Mouse (Mus musculus): ENCODE results near the gene Draxin. TPM values are rescaled to one million over a fixed set of nuclear protein-coding genes. Genes with fewer than 3 reads are reported as not detected.
"Not testable (repeated sequence)": the region's sequence is repeated elsewhere in the genome, so short reads cannot be mapped to it uniquely, and the experiment has no call there.

Gene Draxin
- total RNA-seq (2014; rRNA removed; ENCODE audit: low replicate concordance) (not detected in 2 replicates), polyA plus RNA-seq (2015; fragmentation: Nextera tagmentation; extraction: Ambion mirVana) (0.01 and 0.03 TPM in 2 replicates)

DNA sequence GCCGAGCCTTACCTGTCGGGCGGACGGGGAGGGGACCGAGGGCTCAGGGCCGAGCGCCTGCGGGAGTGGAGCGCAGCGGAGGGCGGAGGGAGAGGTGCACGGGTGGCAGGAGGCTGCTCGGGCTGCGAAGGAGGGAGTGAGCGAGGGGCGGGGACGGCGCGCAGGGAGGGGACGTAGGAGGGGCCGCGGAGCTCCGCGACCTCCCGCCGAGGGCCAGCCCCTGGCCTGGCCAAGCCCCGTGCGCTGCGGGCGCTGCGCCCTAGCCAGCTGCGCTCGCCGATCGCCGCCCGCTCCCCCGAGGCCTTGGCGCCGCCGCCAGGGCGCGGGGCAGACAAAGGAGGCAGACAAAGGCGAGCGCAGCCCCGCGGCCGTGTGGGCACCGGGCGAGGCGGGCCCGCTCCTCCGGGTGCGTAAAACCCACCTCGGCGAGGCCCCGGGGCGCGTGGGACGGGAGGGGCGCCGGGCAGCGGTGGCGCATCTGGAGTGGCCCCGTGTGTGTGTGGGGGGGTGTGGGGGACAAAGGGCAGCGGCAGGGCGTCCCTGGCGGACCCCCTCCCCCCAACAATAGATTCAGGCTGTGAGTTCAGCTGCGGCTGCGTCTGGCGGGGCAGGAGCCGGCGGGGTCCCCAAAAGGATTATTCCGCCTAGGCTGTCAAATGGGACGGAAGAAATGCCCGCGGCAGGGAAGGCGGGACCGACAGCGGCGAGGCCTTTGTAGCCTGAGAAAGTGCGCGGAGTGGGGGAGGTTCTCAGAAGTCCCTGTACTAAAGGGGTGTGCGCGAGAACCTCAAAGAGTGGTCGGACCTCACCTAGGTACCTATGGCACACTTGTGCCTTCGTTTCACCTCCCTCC, at the start of gene Draxin:
TSS of gene Draxin (minus strand) at position 138 of the 853 bp plus-strand sequence.
- Histone ChIP-seq H3K4me1 (ENCODE audit: control insufficient read depth, insufficient read depth) (no peaks in the 10 kb centered on the region), H3K36me3 (replicated peaks; ENCODE audit: control insufficient read depth, insufficient read depth, low read length) (no peaks in the 10 kb centered on the region), H3K27me3 (ENCODE audit: control insufficient read depth, insufficient read depth, low read length) (peaks cover 56% of the 10 kb centered on the region), H3K9ac (replicated peaks; ENCODE audit: low read depth, low read length) (no peak within 1 kb of the TSS), H3K27ac (ENCODE audit: low read depth) (no peak within 1 kb of the TSS), H3K4me2 (ENCODE audit: low read depth, low read length) (peak within 1 kb of the TSS; percentile 83), H3K4me3 (ENCODE audit: low read depth, low read length) (peak within 1 kb of the TSS; percentile 52), H3K9me3 (replicated peaks; ENCODE audit: control insufficient read depth, low read length) (no peaks in the 10 kb centered on the region)
- no peak for TF ChIP-seq EP300 (IDR thresholded peaks at IDR 0.05; ENCODE audit: low read depth)
- no peak for TF ChIP-seq CTCF (IDR thresholded peaks at IDR 0.05; ENCODE audit: low read depth)
- WGBS = under 1% methylated on average over 64 of the region's 87 CpGs
- DNase-seq (ENCODE audit: low spot score) = no peak
- ATAC-seq (ENCODE audit: insufficient read depth, low read depth) = peak; percentile 49

DNA sequence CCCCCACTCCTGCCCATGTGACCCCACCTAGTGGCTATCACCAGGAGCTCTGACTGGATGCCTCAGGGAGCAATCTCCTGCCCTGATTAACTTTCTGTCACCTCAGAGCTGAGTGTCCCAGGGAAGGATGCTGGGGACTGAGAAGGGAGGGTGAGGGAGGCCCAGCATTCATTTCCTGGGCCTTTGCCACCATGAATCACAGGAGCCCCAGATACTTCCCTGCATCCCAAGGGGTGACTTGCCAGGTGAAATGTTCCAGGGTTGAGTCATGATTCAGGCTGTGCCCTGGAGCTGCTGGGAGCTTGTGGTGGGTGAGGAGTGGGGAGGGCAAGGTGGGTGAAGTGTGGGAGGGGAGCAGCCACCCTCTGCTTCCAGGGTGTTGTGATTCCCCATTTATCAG, 47.2 kb upstream of the Draxin start:
- ATAC-seq (ENCODE audit: insufficient read depth, low read depth) (no peak), DNase-seq (ENCODE audit: low spot score) (no peak)
- Histone ChIP-seq H3K27ac (ENCODE audit: low read depth) (no peak overlapping the region), H3K4me3 (ENCODE audit: low read depth, low read length) (no peak overlapping the region), H3K4me1 (ENCODE audit: control insufficient read depth, insufficient read depth) (no peaks in the 10 kb centered on the region), H3K36me3 (replicated peaks; ENCODE audit: control insufficient read depth, insufficient read depth, low read length) (no peaks in the 10 kb centered on the region), H3K9me3 (replicated peaks; ENCODE audit: control insufficient read depth, low read length) (0 out of 2 replicates have a peak, but pooled peaks cover 3% of the 10 kb centered on the region), H3K27me3 (ENCODE audit: control insufficient read depth, insufficient read depth, low read length) (peaks cover 63% of the 10 kb centered on the region), H3K9ac (replicated peaks; ENCODE audit: low read depth, low read length) (no peak overlapping the region), H3K4me2 (ENCODE audit: low read depth, low read length) (no peak overlapping the region)
- TF ChIP-seq CTCF (IDR thresholded peaks at IDR 0.05; ENCODE audit: low read depth) = no peak
- no peak for TF ChIP-seq EP300 (IDR thresholded peaks at IDR 0.05; ENCODE audit: low read depth)

DNA sequence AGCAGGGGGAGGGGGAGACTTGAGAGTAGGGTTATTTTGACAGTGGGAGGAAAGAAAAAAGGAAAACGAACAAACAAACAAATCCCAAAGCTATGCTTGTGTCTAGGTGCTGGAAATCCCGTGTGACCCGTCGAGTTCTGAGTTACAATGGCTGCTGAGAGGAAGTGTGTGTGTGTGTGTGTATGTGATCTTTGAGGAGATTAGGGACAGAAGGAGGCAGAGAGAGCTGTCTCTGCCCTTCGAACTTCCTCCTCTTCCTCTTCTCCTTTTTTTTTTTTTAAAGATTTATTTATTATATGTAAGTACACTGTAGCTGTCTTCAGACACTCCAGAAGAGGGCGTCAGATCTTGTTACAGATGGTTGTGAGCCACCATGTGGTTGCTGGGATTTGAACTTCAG, 46.1 kb upstream of the Draxin start:
- not testable (repeated sequence) for H3K4me3 ChIP-seq (ENCODE audit: low read depth, low read length); H3K4me2 ChIP-seq (ENCODE audit: low read depth, low read length); H3K27ac ChIP-seq (ENCODE audit: low read depth); H3K9ac ChIP-seq (replicated peaks; ENCODE audit: low read depth, low read length); H3K9me3 ChIP-seq (replicated peaks; ENCODE audit: control insufficient read depth, low read length); ATAC-seq (ENCODE audit: insufficient read depth, low read depth); DNase-seq (ENCODE audit: low spot score); H3K36me3 ChIP-seq (replicated peaks; ENCODE audit: control insufficient read depth, insufficient read depth, low read length); H3K4me1 ChIP-seq (ENCODE audit: control insufficient read depth, insufficient read depth)
- H3K27me3 ChIP-seq (ENCODE audit: control insufficient read depth, insufficient read depth, low read length) = peaks cover 72% of the 10 kb centered on the region
- WGBS = 62% methylated on average over 5 of the region's 6 CpGs

DNA sequence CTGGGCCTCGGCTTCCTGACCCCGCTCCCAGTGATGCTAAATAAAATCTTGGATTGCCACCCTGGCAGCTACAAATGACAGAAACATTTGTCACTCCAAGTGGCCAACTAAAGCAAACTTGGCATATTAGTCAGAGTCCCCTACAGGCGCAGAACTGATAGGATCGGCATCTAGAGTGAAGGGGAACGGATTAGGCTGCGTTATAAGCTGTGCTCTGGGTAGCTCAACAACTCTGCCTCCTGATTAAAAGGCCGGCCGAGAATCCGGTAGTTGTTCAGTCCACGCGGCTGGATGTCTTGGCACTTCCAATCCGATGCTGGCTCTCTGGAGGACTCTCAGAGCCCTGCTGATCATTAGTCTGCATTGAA, 44.0 kb upstream of the Draxin start:
- no peaks in the 10 kb centered on the region for H3K4me1 ChIP-seq (ENCODE audit: control insufficient read depth, insufficient read depth)
- H3K9me3 ChIP-seq (replicated peaks; ENCODE audit: control insufficient read depth, low read length) = 0 out of 2 replicates have a peak, but pooled peaks cover 3% of the 10 kb centered on the region
- no peak for TF ChIP-seq CTCF (IDR thresholded peaks at IDR 0.05; ENCODE audit: low read depth)
- TF ChIP-seq EP300 (IDR thresholded peaks at IDR 0.05; ENCODE audit: low read depth) = no peak
- no peak overlapping the region for H3K27ac ChIP-seq (ENCODE audit: low read depth)
- no peaks in the 10 kb centered on the region for H3K36me3 ChIP-seq (replicated peaks; ENCODE audit: control insufficient read depth, insufficient read depth, low read length)
- peaks cover 88% of the 10 kb centered on the region for H3K27me3 ChIP-seq (ENCODE audit: control insufficient read depth, insufficient read depth, low read length)
- no peak for ATAC-seq (ENCODE audit: insufficient read depth, low read depth)
- H3K4me3 ChIP-seq (ENCODE audit: low read depth, low read length) = no peak overlapping the region
- DNase-seq (ENCODE audit: low spot score) = no peak
- H3K9ac ChIP-seq (replicated peaks; ENCODE audit: low read depth, low read length) = no peak overlapping the region
- H3K4me2 ChIP-seq (ENCODE audit: low read depth, low read length) = no peak overlapping the region
- 10% methylated on average over 12 of the region's 12 CpGs for WGBS

DNA sequence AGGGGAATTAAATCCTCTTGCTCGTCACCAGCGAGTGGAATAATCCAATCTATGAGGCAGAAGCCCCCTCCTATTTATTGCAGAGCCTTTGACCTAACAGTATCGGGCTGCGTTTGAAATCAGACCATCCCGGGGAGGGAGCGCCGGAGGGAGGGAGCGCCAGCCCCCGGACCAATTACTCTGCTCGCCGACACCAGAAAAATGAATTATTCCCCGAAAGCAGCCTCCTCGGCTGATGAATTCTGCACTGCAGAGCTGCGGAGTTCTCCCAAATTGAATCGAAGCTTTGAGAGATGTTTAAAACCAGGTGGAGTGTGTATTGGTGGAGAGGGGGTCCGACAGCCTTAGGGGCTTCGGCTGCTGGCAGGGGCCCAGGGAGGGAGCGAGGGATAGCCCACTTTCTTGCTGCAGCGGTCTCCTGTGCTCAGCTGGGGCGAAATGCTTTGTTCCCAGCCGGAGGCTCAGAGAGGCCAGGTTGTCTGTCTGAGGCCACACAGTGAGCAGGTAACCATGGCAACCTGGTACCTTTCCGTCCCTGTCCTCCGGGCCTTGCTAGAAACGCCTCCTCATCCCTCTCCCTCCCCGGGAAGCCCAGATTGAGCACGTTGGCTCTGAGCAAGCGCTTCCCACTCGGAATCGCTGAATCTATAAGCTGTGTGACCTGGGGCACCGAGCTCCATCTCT, 43.5 kb upstream of the Draxin start:
- Histone ChIP-seq H3K9ac (replicated peaks; ENCODE audit: low read depth, low read length) (no peak overlapping the region), H3K27ac (ENCODE audit: low read depth) (no peak overlapping the region), H3K9me3 (replicated peaks; ENCODE audit: control insufficient read depth, low read length) (0 out of 2 replicates have a peak, but pooled peaks cover 3% of the 10 kb centered on the region), H3K4me1 (ENCODE audit: control insufficient read depth, insufficient read depth) (no peaks in the 10 kb centered on the region), H3K4me3 (ENCODE audit: low read depth, low read length) (no peak overlapping the region), H3K27me3 (ENCODE audit: control insufficient read depth, insufficient read depth, low read length) (peaks cover 86% of the 10 kb centered on the region), H3K36me3 (replicated peaks; ENCODE audit: control insufficient read depth, insufficient read depth, low read length) (no peaks in the 10 kb centered on the region), H3K4me2 (ENCODE audit: low read depth, low read length) (no peak overlapping the region)
- 3% methylated on average over 30 of the region's 30 CpGs for WGBS
- no peak for TF ChIP-seq CTCF (IDR thresholded peaks at IDR 0.05; ENCODE audit: low read depth)
- TF ChIP-seq EP300 (IDR thresholded peaks at IDR 0.05; ENCODE audit: low read depth) = no peak
- ATAC-seq (ENCODE audit: insufficient read depth, low read depth) = no peak
- no peak for DNase-seq (ENCODE audit: low spot score)
